Mouse (Mus musculus) liver, embryonic 13.5 days (tissue): ENCODE measurements around the gene Smarcd2. TPM values are rescaled to one million over a fixed set of nuclear protein-coding genes. Genes with fewer than 3 reads are reported as not detected.
A peak's percentile ranks its signal among the peaks of the same experiment; 100 is the strongest.

ENCODE experiments used
- ATAC-seq: fragments of 200-750 bp; cut with Nextera tagmentation; 2 replicates; pipeline ENCODE4 v1.8.0; 2017; ENCODE audit warnings: low read depth, mild to moderate bottlenecking, moderate number of reproducible peaks, moderate library complexity
- DNase-seq: peaks from one replicate; pipeline ENCODE4 v3.0.0; 2022
- H3K27ac ChIP-seq: fragments of 300-500 bp; sonication (generic); 2 replicates; pipeline ENCODE4 v1.5.1; 2015; ENCODE audit warnings: moderate library complexity, mild to moderate bottlenecking, inconsistent platforms
- H3K27me3 ChIP-seq: fragments of 300-500 bp; sonication (generic); 2 replicates; pipeline ENCODE4 v1.6.1; 2015; ENCODE audit warnings: mild to moderate bottlenecking, inconsistent platforms
- H3K36me3 ChIP-seq: fragments of 300-500 bp; sonication (generic); 2 replicates; pipeline ENCODE4 v1.6.1; 2015; ENCODE audit warnings: mild to moderate bottlenecking, inconsistent platforms
- H3K4me1 ChIP-seq: fragments of 300-500 bp; sonication (generic); replicated peaks from 2 replicates; pipeline ENCODE4 v1.6.1; 2015; ENCODE audit warnings: inconsistent platforms
- H3K4me2 ChIP-seq: fragments of 300-500 bp; sonication (generic); 2 replicates; pipeline ENCODE4 v1.6.1; 2015; ENCODE audit warnings: inconsistent platforms, mild to moderate bottlenecking, moderate library complexity
- H3K4me3 ChIP-seq: fragments of 300-500 bp; sonication (generic); replicated peaks from 2 replicates; pipeline ENCODE4 v1.5.1; 2015; ENCODE audit warnings: mild to moderate bottlenecking, inconsistent platforms
- H3K9ac ChIP-seq: fragments of 300-500 bp; sonication (generic); 2 replicates; pipeline ENCODE4 v1.6.1; 2015; ENCODE audit warnings: mild to moderate bottlenecking, inconsistent platforms
- H3K9me3 ChIP-seq: fragments of 300-500 bp; sonication (generic); replicated peaks from 2 replicates; pipeline ENCODE4 v1.6.1; 2016; ENCODE audit warnings: inconsistent platforms
- WGBS: fragments of 180-500 bp; shearing (Covaris S2); methylation state at CpG from one replicate; pipeline ENCODE4 v1.1.7; 2015; ENCODE audit not compliant: insufficient replicate concordance; 5-methylcytosine and 5-hydroxymethylcytosine counted together
- polyA plus RNA-seq: library from polyadenylated mRNA; unstranded; fragments of >200 nt; fragmentation: Nextera tagmentation; extraction: Ambion mirVana; gene quantifications from 2 replicates; pipeline ENCODE4 v1.2.1, GENCODE M21; 2015

Smarcd2 gene
- 27.8 and 29.2 TPM in 2 replicates for polyA plus RNA-seq

GRCm38 (mm10) chr11:106272644-106273310 is at the start of gene Smarcd2:
Gene Smarcd2 (minus strand): TSS chr11:106272972.
- Histone ChIP-seq H3K4me1 (peaks cover 75% of the 10 kb centered on the region), H3K36me3 (peaks cover 6% of the 10 kb centered on the region), H3K4me3 (peak within 1 kb of the TSS; percentile 98), H3K27me3 (no peaks in the 10 kb centered on the region), H3K9ac (peak within 1 kb of the TSS; percentile 98), H3K9me3 (no peaks in the 10 kb centered on the region), H3K27ac (peak within 1 kb of the TSS; percentile 93), H3K4me2 (peak within 1 kb of the TSS; percentile 93)
- DNase-seq: peak; percentile 100
- ATAC-seq: peak; percentile 92
- under 1% methylated on average over 70 of the region's 72 CpGs for WGBS

GRCm38 (mm10) chr11:106318406-106319366 is 45.9 kb upstream of the Smarcd2 start:
- no peak for DNase-seq
- Histone ChIP-seq H3K4me2 (no peak overlapping the region), H3K9ac (no peak overlapping the region)

DNA sequence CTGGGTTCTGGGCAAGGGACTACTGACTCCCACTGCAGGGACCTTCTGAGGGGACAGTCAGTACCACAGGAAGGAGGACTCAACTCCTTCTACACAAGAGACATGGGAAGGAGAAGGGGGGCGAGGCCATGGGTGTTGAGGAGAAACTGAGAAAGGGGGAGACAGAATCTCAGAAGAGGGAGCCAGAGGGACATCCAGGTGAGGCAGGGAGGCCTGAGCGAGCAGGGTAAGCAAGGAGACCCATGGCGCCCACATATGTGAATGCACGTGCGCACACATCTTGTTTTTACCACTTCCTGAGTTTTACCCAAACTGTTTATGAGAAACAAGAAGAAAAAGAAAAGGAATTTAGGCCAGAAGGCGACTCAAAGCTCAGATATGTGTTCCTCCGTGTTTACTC is 45.0 kb upstream of the Smarcd2 start:
- ATAC-seq: no peak
- Histone ChIP-seq H3K9me3 (no peaks in the 10 kb centered on the region), H3K4me2 (no peak overlapping the region), H3K4me1 (peaks cover 17% of the 10 kb centered on the region), H3K36me3 (no peaks in the 10 kb centered on the region), H3K27ac (no peak overlapping the region), H3K9ac (no peak overlapping the region), H3K27me3 (no peaks in the 10 kb centered on the region), H3K4me3 (no peak overlapping the region)
- DNase-seq: no peak
- 56% methylated on average over 7 of the region's 7 CpGs for WGBS

More at GRCm38 (mm10) chr11:106318406-106319366, 45.9 kb upstream of the Smarcd2 start:
- no peaks in the 10 kb centered on the region for H3K27me3 ChIP-seq
- H3K9me3 ChIP-seq: no peaks in the 10 kb centered on the region
- H3K4me1 ChIP-seq: peaks cover 11% of the 10 kb centered on the region
- no peak overlapping the region for H3K27ac ChIP-seq
- no peaks in the 10 kb centered on the region for H3K36me3 ChIP-seq
- ATAC-seq: no peak
- 44% methylated on average over 21 of the region's 21 CpGs for WGBS
- no peak overlapping the region for H3K4me3 ChIP-seq

- H3K27me3 ChIP-seq: no peaks in the 10 kb centered on the region
- H3K36me3 ChIP-seq: no peaks in the 10 kb centered on the region
- H3K4me2 ChIP-seq: no peak overlapping the region
- no peak overlapping the region for H3K27ac ChIP-seq
- ATAC-seq (no peak), DNase-seq (no peak)
- H3K9me3 ChIP-seq: no peaks in the 10 kb centered on the region
- peaks cover 17% of the 10 kb centered on the region for H3K4me1 ChIP-seq
- no peak overlapping the region for H3K9ac ChIP-seq
- 61% methylated on average over 1 of the region's 1 CpGs for WGBS
- no peak overlapping the region for H3K4me3 ChIP-seq
Measured at GRCm38 (mm10) chr11:106316416-106316815, 43.6 kb upstream of the Smarcd2 start.

GRCm38 (mm10) chr11:106314333-106314812 is 41.6 kb upstream of the Smarcd2 start, which contains the start of gene Cd79b:
Gene Cd79b (minus strand): TSS chr11:106314762.
- 50% methylated on average over 9 of the region's 9 CpGs for WGBS

GRCm38 (mm10) chr11:106313533-106313932 is 40.8 kb upstream of the Smarcd2 start:
- Histone ChIP-seq H3K4me3 (peak overlapping the region; percentile 23; the same call in 1 of the 2 replicates), H3K27me3 (no peaks in the 10 kb centered on the region), H3K4me1 (peaks cover 12% of the 10 kb centered on the region), H3K9me3 (no peaks in the 10 kb centered on the region), H3K27ac (no peak overlapping the region), H3K9ac (no peak overlapping the region), H3K4me2 (peak overlapping the region; percentile 36), H3K36me3 (no peaks in the 10 kb centered on the region)
- no peak for ATAC-seq
- WGBS: 28% methylated on average over 5 of the region's 5 CpGs
- no peak for DNase-seq

More at GRCm38 (mm10) chr11:106314333-106314812, 41.6 kb upstream of the Smarcd2 start, which contains the start of gene Cd79b:
- Histone ChIP-seq H3K4me1 (peaks cover 17% of the 10 kb centered on the region), H3K9me3 (no peaks in the 10 kb centered on the region), H3K4me3 (peak within 1 kb of the TSS; percentile 23), H3K9ac (no peak within 1 kb of the TSS), H3K36me3 (no peaks in the 10 kb centered on the region), H3K4me2 (peak within 1 kb of the TSS; percentile 36), H3K27me3 (no peaks in the 10 kb centered on the region), H3K27ac (no peak within 1 kb of the TSS)
- DNase-seq: no peak
- ATAC-seq: no peak

GRCm38 (mm10) chr11:106310123-106310522 is 37.4 kb upstream of the Smarcd2 start:
- H3K27me3 ChIP-seq: no peaks in the 10 kb centered on the region
- WGBS: 73% methylated on average over 5 of the region's 5 CpGs
- H3K4me2 ChIP-seq: no peak overlapping the region
- no peak for DNase-seq
- H3K27ac ChIP-seq: no peak overlapping the region
- no peak overlapping the region for H3K9ac ChIP-seq
- peaks cover 12% of the 10 kb centered on the region for H3K4me1 ChIP-seq
- no peaks in the 10 kb centered on the region for H3K9me3 ChIP-seq
- ATAC-seq: no peak
- no peaks in the 10 kb centered on the region for H3K36me3 ChIP-seq
- H3K4me3 ChIP-seq: no peak overlapping the region

- Histone ChIP-seq H3K9me3 (no peaks in the 10 kb centered on the region), H3K4me3 (no peak overlapping the region), H3K36me3 (no peaks in the 10 kb centered on the region), H3K4me1 (0 out of 2 replicates have a peak, but pooled peaks cover under 1% of the 10 kb centered on the region), H3K9ac (no peak overlapping the region), H3K4me2 (no peak overlapping the region), H3K27me3 (no peaks in the 10 kb centered on the region), H3K27ac (no peak overlapping the region)
- ATAC-seq (no peak), DNase-seq (no peak)
- WGBS: 68% methylated on average over 11 of the region's 11 CpGs
Measured at GRCm38 (mm10) chr11:106308162-106308561, 35.4 kb upstream of the Smarcd2 start.

DNA sequence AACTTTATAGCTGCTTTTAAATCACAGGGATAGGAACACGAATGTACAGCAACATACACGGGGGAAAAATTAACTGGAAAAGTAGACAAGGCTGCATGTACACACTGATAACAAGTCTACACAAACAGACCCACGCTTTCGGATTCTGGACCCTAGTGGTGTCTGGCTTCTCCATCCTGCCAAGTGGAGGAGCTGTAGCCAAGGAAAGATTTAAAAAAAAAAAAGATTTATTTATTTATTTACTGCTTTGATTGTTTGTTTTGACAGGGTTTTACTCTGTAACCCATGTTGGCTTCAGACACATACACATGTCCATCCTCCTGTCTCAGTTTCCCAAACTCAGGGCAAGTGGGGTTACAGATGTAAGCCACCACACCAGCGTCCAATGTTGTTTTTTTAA is 34.7 kb upstream of the Smarcd2 start:
- Histone ChIP-seq H3K27me3 (no peaks in the 10 kb centered on the region), H3K36me3 (no peaks in the 10 kb centered on the region), H3K27ac (no peak overlapping the region), H3K4me1 (no peaks in the 10 kb centered on the region), H3K9ac (no peak overlapping the region), H3K9me3 (no peaks in the 10 kb centered on the region), H3K4me3 (no peak overlapping the region), H3K4me2 (no peak overlapping the region)
- WGBS: 60% methylated on average over 5 of the region's 5 CpGs
- ATAC-seq: no peak
- no peak for DNase-seq

DNA sequence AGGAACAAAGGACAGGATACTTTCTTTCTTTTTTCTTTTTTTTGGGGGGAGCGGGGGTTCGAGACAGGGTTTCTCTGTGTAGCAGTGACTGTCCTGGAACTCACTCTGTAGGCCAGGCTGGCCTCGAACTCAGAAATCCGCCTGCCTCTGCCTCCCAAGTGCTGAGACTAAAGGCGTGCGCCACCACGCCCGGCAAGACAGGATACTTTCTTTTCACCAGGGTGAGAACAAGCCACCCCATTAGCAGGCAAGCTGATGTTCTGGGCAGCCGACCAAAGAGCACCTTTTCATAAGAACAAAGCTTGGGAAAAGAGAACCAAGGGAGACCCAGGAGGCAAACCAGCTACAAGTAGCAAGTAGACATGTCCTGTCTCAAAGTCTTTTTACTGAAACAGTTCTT is 34.0 kb upstream of the Smarcd2 start:
- 72% methylated on average over 9 of the region's 9 CpGs for WGBS
- no peak overlapping the region for H3K4me2 ChIP-seq
- no peak overlapping the region for H3K9ac ChIP-seq
- H3K27me3 ChIP-seq: no peaks in the 10 kb centered on the region
- H3K36me3 ChIP-seq: no peaks in the 10 kb centered on the region
- H3K4me1 ChIP-seq: no peaks in the 10 kb centered on the region
- H3K27ac ChIP-seq: no peak overlapping the region
- no peaks in the 10 kb centered on the region for H3K9me3 ChIP-seq
- H3K4me3 ChIP-seq: no peak overlapping the region
- ATAC-seq (no peak), DNase-seq (no peak)

GRCm38 (mm10) chr11:106306065-106306385 is 33.3 kb upstream of the Smarcd2 start:
- no peaks in the 10 kb centered on the region for H3K4me1 ChIP-seq
- no peak for DNase-seq
- H3K4me3 ChIP-seq: no peak overlapping the region
- no peak for ATAC-seq
- no peaks in the 10 kb centered on the region for H3K27me3 ChIP-seq
- no peaks in the 10 kb centered on the region for H3K36me3 ChIP-seq
- no peak overlapping the region for H3K9ac ChIP-seq
- H3K27ac ChIP-seq: no peak overlapping the region
- H3K4me2 ChIP-seq: no peak overlapping the region
- H3K9me3 ChIP-seq: no peaks in the 10 kb centered on the region
- WGBS: 73% methylated on average over 3 of the region's 3 CpGs
